29 mouse cellular contexts compared by ENCODE assay signal in the genomic region with DNA sequence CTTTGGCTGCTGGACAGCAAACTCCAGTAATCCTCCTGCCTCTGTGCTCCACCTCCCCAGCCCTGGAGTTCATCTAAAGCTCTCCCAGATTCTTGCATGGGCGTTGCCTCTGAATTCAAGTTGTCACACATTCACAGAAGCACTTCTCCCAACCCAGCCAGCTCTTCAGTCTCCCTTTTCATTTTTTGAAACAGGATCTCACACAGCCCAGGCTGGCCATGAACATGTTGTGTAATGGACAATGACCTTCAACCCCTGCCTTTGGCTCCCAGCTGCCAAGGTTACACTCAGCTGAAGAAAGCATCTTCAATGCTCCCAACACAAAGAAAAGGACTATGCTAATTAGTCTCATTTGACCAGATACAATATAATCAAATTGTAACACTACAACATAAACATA. TPM values are rescaled to one million over a fixed set of nuclear protein-coding genes. Genes with fewer than 3 reads are reported as not detected.
"Had no signal": no experiment of that assay in that cellular context is flagged by ENCODE, and none has a peak within 500 bp of the region (broad histone marks: within the 10 kb centered on the region; RNA-seq: fewer than 3 reads in every experiment).

No protein-coding gene starts in this region.

- DNase-seq: kidney, postnatal 14 days; layer of hippocampus, postnatal 36 days; lung, adult 18-20 months; lung, postnatal 10 days; lung, postnatal 36 days; midbrain, embryonic 14.5 days; thymus, adult 18-20 months; thymus, postnatal 36 days had no signal

- ATAC-seq: liver, embryonic 12.5 days had no signal

RNA-seq across cellular contexts. Expression of a gene that starts 18.1 kb away (rescaled TPM):
- total RNA-seq: megakaryocyte-erythroid progenitor cell, adult 5-6 weeks had no signal
- polyA plus RNA-seq: small intestine, adult 2 months; spleen, adult 2 months had no signal

RNA-seq across cellular contexts. Expression of a gene that starts 25.9 kb away (rescaled TPM):
- total RNA-seq: megakaryocyte-erythroid progenitor cell, adult 5-6 weeks had no signal
- polyA plus RNA-seq: small intestine, adult 2 months; spleen, adult 2 months had no signal

RNA-seq across cellular contexts. Expression of a gene that starts 30.3 kb away (rescaled TPM):
- total RNA-seq: layer of hippocampus, adult 8-10 months; layer of hippocampus, postnatal 10 days; layer of hippocampus, postnatal 36 days; left cerebral cortex, adult 2 months; left cerebral cortex, postnatal 10 days; left cerebral cortex, postnatal 36 days; megakaryocyte-erythroid progenitor cell, adult 5-6 weeks; midbrain, postnatal 0 days had no signal
- polyA plus RNA-seq: kidney, embryonic 15.5 days; limb, embryonic 11.5 days; limb, embryonic 14.5 days; liver, embryonic 12.5 days; liver, embryonic 15.5 days; lung, embryonic 15.5 days; midbrain, embryonic 11.5 days; midbrain, embryonic 14.5 days; midbrain, postnatal 0 days; neural tube, embryonic 11.5 days; neural tube, embryonic 14.5 days; small intestine, adult 2 months; spleen, adult 2 months; stomach, embryonic 16.5 days; urinary bladder, adult 2 months had no signal

RNA-seq across cellular contexts. Expression of a gene that starts 40.3 kb away (rescaled TPM):
- total RNA-seq: layer of hippocampus, adult 8-10 months; layer of hippocampus, postnatal 10 days; layer of hippocampus, postnatal 36 days; left cerebral cortex, adult 2 months; left cerebral cortex, postnatal 10 days; left cerebral cortex, postnatal 36 days; megakaryocyte-erythroid progenitor cell, adult 5-6 weeks; midbrain, postnatal 0 days had no signal
- polyA plus RNA-seq: kidney, embryonic 15.5 days; limb, embryonic 11.5 days; liver, embryonic 12.5 days; liver, embryonic 15.5 days; lung, embryonic 15.5 days; midbrain, embryonic 11.5 days; midbrain, embryonic 14.5 days; midbrain, postnatal 0 days; neural tube, embryonic 11.5 days; neural tube, embryonic 14.5 days; small intestine, adult 2 months; spleen, adult 2 months; stomach, embryonic 16.5 days; testis, adult 2 months; urinary bladder, adult 2 months had no signal
